24 mouse cellular contexts compared by ENCODE assay signal in genomic region chr6:128053000-128053732, GRCm38 (mm10).
DNase-seq lines count a peak whose midpoint lies in the region; ATAC-seq and TF ChIP-seq lines count a peak whose summit lies in the region.
"Had no signal": no experiment of that assay in that cellular context is flagged by ENCODE, and none has a peak within 500 bp of the region (broad histone marks: within the 10 kb centered on the region; RNA-seq: fewer than 3 reads in every experiment).

No protein-coding gene starts in this region.

- no peak for ATAC-seq in heart, embryonic 12.5 days (ENCODE audit: insufficient number of reproducible peaks, low FRiP score)
- peak; percentile 11; the same call in 1 of the 2 replicates for ATAC-seq in midbrain, embryonic 16.5 days
- ATAC-seq in midbrain, embryonic 11.5 days (ENCODE audit: low FRiP score): no peak
- ATAC-seq in Patski: peak; percentile 93
- ATAC-seq in embryonic facial prominence, embryonic 14.5 days (ENCODE audit: low read depth): peak; percentile 65
- ATAC-seq: intestine, postnatal 0 days had no signal

- H3K4me1 ChIP-seq in heart, embryonic 12.5 days (replicated peaks): peaks cover 56% of the 10 kb centered on the region
- peaks cover 7% of the 10 kb centered on the region; the same call in 1 of the 2 replicates for H3K4me1 ChIP-seq in midbrain, embryonic 16.5 days (ENCODE audit: control insufficient read depth, insufficient read depth, low read length)
- no peaks in the 10 kb centered on the region for H3K4me1 ChIP-seq in midbrain, embryonic 11.5 days (ENCODE audit: control insufficient read depth, insufficient read depth, low read length)
- H3K4me1 ChIP-seq in embryonic facial prominence, embryonic 14.5 days (ENCODE audit: control insufficient read depth, insufficient read depth, low read length): peaks cover 6% of the 10 kb centered on the region
- peaks cover 41% of the 10 kb centered on the region for H3K4me1 ChIP-seq in hindbrain, embryonic 10.5 days (replicated peaks)
- H3K4me1 ChIP-seq: kidney, embryonic 15.5 days; liver, embryonic 15.5 days; lung, embryonic 15.5 days had no signal

- peak overlapping the region; percentile 5 for H3K27ac ChIP-seq in heart, embryonic 12.5 days (ENCODE audit: poor library complexity, severe bottlenecking)
- H3K27ac ChIP-seq in midbrain, embryonic 16.5 days (ENCODE audit: low read length): no peak overlapping the region
- no peak overlapping the region for H3K27ac ChIP-seq in midbrain, embryonic 11.5 days (ENCODE audit: low read depth, low read length)
- H3K27ac ChIP-seq in embryonic facial prominence, embryonic 14.5 days (replicated peaks; ENCODE audit: low read depth, low read length): no peak overlapping the region
- H3K27ac ChIP-seq in hindbrain, embryonic 10.5 days: no peak overlapping the region
- H3K27ac ChIP-seq: forebrain, embryonic 10.5 days; gastrocnemius, adult 2 months; heart, embryonic 15.5 days; hindbrain, embryonic 12.5 days; kidney, embryonic 15.5 days; liver, embryonic 15.5 days; lung, embryonic 15.5 days; neural tube, embryonic 13.5 days had no signal

- POLR2A ChIA-PET in Patski (lab: Charles Lee): no interaction called here

- no peak overlapping the region for H3K4me3 ChIP-seq in heart, embryonic 12.5 days
- H3K4me3 ChIP-seq in midbrain, embryonic 16.5 days (ENCODE audit: low read depth, low read length): no peak overlapping the region
- no peak overlapping the region for H3K4me3 ChIP-seq in midbrain, embryonic 11.5 days (ENCODE audit: low read depth, low read length)
- no peak overlapping the region for H3K4me3 ChIP-seq in embryonic facial prominence, embryonic 14.5 days (ENCODE audit: low read depth, low read length)
- H3K4me3 ChIP-seq in hindbrain, embryonic 10.5 days: no peak overlapping the region
- H3K4me3 ChIP-seq: forebrain, embryonic 10.5 days; gastrocnemius, adult 2 months; heart, embryonic 15.5 days; hindbrain, embryonic 12.5 days; kidney, embryonic 15.5 days; liver, embryonic 15.5 days; lung, embryonic 15.5 days; neural tube, embryonic 13.5 days had no signal

- TF ChIP-seq CTCF in Patski (IDR thresholded peaks at IDR 0.05): no peak

- no peak overlapping the region for H3K9ac ChIP-seq in heart, embryonic 12.5 days
- H3K9ac ChIP-seq in midbrain, embryonic 16.5 days (ENCODE audit: low read depth, low read length): no peak overlapping the region
- no peak overlapping the region for H3K9ac ChIP-seq in midbrain, embryonic 11.5 days (ENCODE audit: low read length)
- no peak overlapping the region for H3K9ac ChIP-seq in embryonic facial prominence, embryonic 14.5 days (ENCODE audit: low read depth, low read length)
- H3K9ac ChIP-seq: heart, embryonic 15.5 days; hindbrain, embryonic 12.5 days; kidney, embryonic 15.5 days; liver, embryonic 15.5 days; lung, embryonic 15.5 days; neural tube, embryonic 13.5 days had no signal

- peaks cover 7% of the 10 kb centered on the region; the same call in 1 of the 2 replicates for H3K36me3 ChIP-seq in heart, embryonic 12.5 days
- H3K36me3 ChIP-seq in midbrain, embryonic 16.5 days (ENCODE audit: control insufficient read depth, insufficient read depth, low read length): no peaks in the 10 kb centered on the region
- no peaks in the 10 kb centered on the region for H3K36me3 ChIP-seq in midbrain, embryonic 11.5 days (ENCODE audit: control insufficient read depth, insufficient read depth, low read length)
- H3K36me3 ChIP-seq in embryonic facial prominence, embryonic 14.5 days (ENCODE audit: control insufficient read depth, insufficient read depth, low read length): no peaks in the 10 kb centered on the region
- no peaks in the 10 kb centered on the region for H3K36me3 ChIP-seq in hindbrain, embryonic 10.5 days
- H3K36me3 ChIP-seq: forebrain, embryonic 10.5 days; heart, embryonic 15.5 days; hindbrain, embryonic 12.5 days; kidney, embryonic 15.5 days; liver, embryonic 15.5 days; lung, embryonic 15.5 days; neural tube, embryonic 13.5 days had no signal

- no peak for DNase-seq in heart, postnatal 10 days
- DNase-seq in midbrain, embryonic 11.5 days (ENCODE audit: low spot score, missing footprints): no peak
- DNase-seq in Patski (ENCODE audit: low read depth, low spot score): no peak
- DNase-seq in embryonic facial prominence, embryonic 14.5 days (ENCODE audit: low spot score): no peak
- DNase-seq in adrenal gland, postnatal 25 days: no peak
- no peak for DNase-seq in hindbrain, embryonic 10.5 days (ENCODE audit: low spot score)
- DNase-seq: adrenal gland, postnatal 14 days; B cell, adult 2 months; cerebellum, adult 11 months; cerebellum, postnatal 14 days; gastrocnemius, adult 2 months; kidney, postnatal 36 days; liver; lung, postnatal 4 days had no signal

- CTCF ChIA-PET in Patski (lab: Charles Lee): interaction anchor here (1.6 to 2.1 kb wide), 3 partner anchors 10 to 20 kb away, joined by 3 to 10 read pairs (median 5); no protein-coding TSS in a partner anchor

- in situ Hi-C loops in Patski (cut with MboI; ENCODE audit: low pct_unique_long_range_greater_than_20kb): no loop called here

- no peaks in the 10 kb centered on the region for H3K9me3 ChIP-seq in heart, embryonic 12.5 days (replicated peaks)
- no peaks in the 10 kb centered on the region for H3K9me3 ChIP-seq in midbrain, embryonic 16.5 days (replicated peaks; ENCODE audit: control insufficient read depth, low read length, poor library complexity, severe bottlenecking)
- H3K9me3 ChIP-seq in midbrain, embryonic 11.5 days (ENCODE audit: control insufficient read depth, low read length): no peaks in the 10 kb centered on the region
- no peaks in the 10 kb centered on the region for H3K9me3 ChIP-seq in embryonic facial prominence, embryonic 14.5 days (ENCODE audit: control insufficient read depth, low read length)
- no peaks in the 10 kb centered on the region for H3K9me3 ChIP-seq in hindbrain, embryonic 10.5 days
- H3K9me3 ChIP-seq: forebrain, embryonic 10.5 days; heart, embryonic 15.5 days; hindbrain, embryonic 12.5 days; kidney, embryonic 15.5 days; liver, embryonic 15.5 days; lung, embryonic 15.5 days; neural tube, embryonic 13.5 days had no signal

- H3K27me3 ChIP-seq in heart, embryonic 12.5 days (replicated peaks): no peaks in the 10 kb centered on the region
- no peaks in the 10 kb centered on the region for H3K27me3 ChIP-seq in midbrain, embryonic 16.5 days (ENCODE audit: control insufficient read depth, insufficient read depth, low read depth, low read length)
- H3K27me3 ChIP-seq in midbrain, embryonic 11.5 days (ENCODE audit: control insufficient read depth, insufficient read depth, low read length): no peaks in the 10 kb centered on the region
- no peaks in the 10 kb centered on the region for H3K27me3 ChIP-seq in Patski
- H3K27me3 ChIP-seq in embryonic facial prominence, embryonic 14.5 days (replicated peaks; ENCODE audit: control insufficient read depth, insufficient read depth, low read length): no peaks in the 10 kb centered on the region
- no peaks in the 10 kb centered on the region for H3K27me3 ChIP-seq in hindbrain, embryonic 10.5 days (ENCODE audit: insufficient read depth, poor library complexity, severe bottlenecking)
- H3K27me3 ChIP-seq: heart, embryonic 15.5 days; hindbrain, embryonic 12.5 days; kidney, embryonic 15.5 days; liver, embryonic 15.5 days; lung, embryonic 15.5 days; neural tube, embryonic 13.5 days had no signal

- 50% methylated on average over 10 of the region's 10 CpGs for WGBS in heart, embryonic 12.5 days
- 56% methylated on average over 10 of the region's 10 CpGs for WGBS in midbrain, embryonic 16.5 days
- 67% methylated on average over 10 of the region's 10 CpGs for WGBS in midbrain, embryonic 11.5 days
- WGBS in embryonic facial prominence, embryonic 14.5 days: 37% methylated on average over 10 of the region's 10 CpGs
- WGBS in hindbrain, embryonic 10.5 days: 60% methylated on average over 10 of the region's 10 CpGs

- intact Hi-C loops in heart, postnatal 10 days (cut with DNase I): no loop called here

- 0 out of 2 replicates have a peak overlapping the region, but pooled peaks have one; percentile 3 for H3K4me2 ChIP-seq in heart, embryonic 12.5 days
- H3K4me2 ChIP-seq in midbrain, embryonic 16.5 days (ENCODE audit: low read length): no peak overlapping the region
- no peak overlapping the region for H3K4me2 ChIP-seq in midbrain, embryonic 11.5 days
- no peak overlapping the region for H3K4me2 ChIP-seq in embryonic facial prominence, embryonic 14.5 days (ENCODE audit: low read depth, low read length)
- H3K4me2 ChIP-seq: heart, embryonic 15.5 days; hindbrain, embryonic 12.5 days; kidney, embryonic 15.5 days; liver, embryonic 15.5 days; lung, embryonic 15.5 days; neural tube, embryonic 13.5 days had no signal

Comparison
In these comparisons a context has a peak if more than half of its experiments do, and no peak if none do; other contexts are left out.
1. ATAC-seq: peak in midbrain, embryonic 16.5 days (single experiment), Patski (single experiment) and embryonic facial prominence, embryonic 14.5 days (single experiment); none in heart, embryonic 12.5 days (single experiment) and midbrain, embryonic 11.5 days (single experiment).